Mouse (Mus musculus): ENCODE measurements around the gene Chmp4b.

The Chmp4b gene

GRCm38 (mm10) chr2:154729737-154730136, 78.2 kb downstream of the Chmp4b start:
- no peak for DNase-seq

- no peak for DNase-seq
Measured at GRCm38 (mm10) chr2:154730841-154731240, 79.3 kb downstream of the Chmp4b start.

- no peak for DNase-seq
Measured at GRCm38 (mm10) chr2:154731916-154732315, 80.4 kb downstream of the Chmp4b start.

- DNase-seq = no peak
Measured at GRCm38 (mm10) chr2:154732503-154733141, 81.1 kb downstream of the Chmp4b start.

GRCm38 (mm10) chr2:154734977-154735376, 83.5 kb downstream of the Chmp4b start:
- no peak for DNase-seq

- DNase-seq = no peak
Measured at GRCm38 (mm10) chr2:154735416-154735815, 83.9 kb downstream of the Chmp4b start.

- no peak for DNase-seq
Measured at GRCm38 (mm10) chr2:154735986-154736385, 84.5 kb downstream of the Chmp4b start.

- no peak for DNase-seq
Measured at GRCm38 (mm10) chr2:154738621-154739020, 87.1 kb downstream of the Chmp4b start.

GRCm38 (mm10) chr2:154742911-154743819, 91.7 kb downstream of the Chmp4b start:
- no peak for DNase-seq

- no peak for DNase-seq
Measured at GRCm38 (mm10) chr2:154743915-154744314, 92.4 kb downstream of the Chmp4b start.
